Mouse (Mus musculus) cerebellum, adult 2 months (tissue): ENCODE measurements around the gene Baiap2l2. TPM values are rescaled to one million over a fixed set of nuclear protein-coding genes. Genes with fewer than 3 reads are reported as not detected.

ENCODE experiments used
- DNase-seq, 2 experiments: peaks; one replicate each; pipeline ENCODE4 v3.0.0; 2021
- H3K27ac ChIP-seq: fragments of 200-500 bp; 2 replicates; pipeline ENCODE4 v1.5.1; 2012; ENCODE audit warnings: low read length, control low read depth, inconsistent platforms; ENCODE audit not compliant: insufficient read depth
- H3K27me3 ChIP-seq: fragments of 200-500 bp; 2 replicates; pipeline ENCODE4 v1.6.1; 2012; ENCODE audit warnings: inconsistent platforms, mild to moderate bottlenecking, low read length, moderate library complexity; ENCODE audit not compliant: control insufficient read depth, insufficient read depth
- H3K4me1 ChIP-seq: fragments of 200-500 bp; 2 replicates; pipeline ENCODE4 v1.6.1; 2011; ENCODE audit warnings: low read length; ENCODE audit not compliant: control insufficient read depth, insufficient read depth
- H3K4me3 ChIP-seq: fragments of 200-500 bp; replicated peaks from 2 replicates; pipeline ENCODE3; 2011; ENCODE audit warnings: mild to moderate bottlenecking, low read depth, low read length, control low read depth; ENCODE audit not compliant: insufficient read depth
- CTCF ChIP-seq: fragments of 200-500 bp; IDR thresholded peaks from 2 replicates; pipeline ENCODE4 v1.5.1; 2011; ENCODE audit warnings: low read depth, mild to moderate bottlenecking, control low read depth, low read length, moderate library complexity, borderline replicate concordance; ENCODE audit not compliant: insufficient read depth
- POLR2A ChIP-seq: fragments of 200-500 bp; IDR thresholded peaks from 2 replicates; pipeline ENCODE4 v1.6.1; 2011; ENCODE audit warnings: low read length, control low read depth, borderline replicate concordance; ENCODE audit not compliant: insufficient read depth
- WGBS: fragments of 180-500 bp; shearing (Covaris S2); methylation state at CpG from one replicate; pipeline ENCODE4 v1.1.7; 2018; 5-methylcytosine and 5-hydroxymethylcytosine counted together
- polyA plus RNA-seq: library from polyadenylated mRNA; depleted of rRNA; stranded (reverse); fragments of >200 nt; gene quantifications from 2 replicates; pipeline ENCODE4 v1.2.3, GENCODE M21; 2012

Baiap2l2 gene
- polyA plus RNA-seq, 1 experiment, result 0.21 TPM

- Histone ChIP-seq H3K4me1 (0 out of 2 replicates have a peak, but pooled peaks cover 3% of the 10 kb centered on the region), H3K27ac (no peak overlapping the region), H3K4me3 (no peak overlapping the region), H3K27me3 (no peaks in the 10 kb centered on the region)
- TF ChIP-seq POLR2A, result no peak
- TF ChIP-seq CTCF, result no peak
- DNase-seq, result no peak
- WGBS, result 87% methylated on average over 5 of the region's 5 CpGs
These were observed 36.4 kb upstream of the Baiap2l2 start for GRCm38 (mm10) chr15:79321733-79322190.

- Histone ChIP-seq H3K27me3 (no peaks in the 10 kb centered on the region), H3K4me1 (no peaks in the 10 kb centered on the region), H3K27ac (no peak overlapping the region), H3K4me3 (no peak overlapping the region)
- no peak for TF ChIP-seq POLR2A
- TF ChIP-seq CTCF, result no peak
- WGBS, result 71% methylated on average over 8 of the region's 8 CpGs
- no peak for DNase-seq
These were observed 28.6 kb upstream of the Baiap2l2 start for GRCm38 (mm10) chr15:79313848-79314369.

- WGBS, result 49% methylated on average over 4 of the region's 4 CpGs
- Histone ChIP-seq H3K4me3 (no peak overlapping the region), H3K4me1 (no peaks in the 10 kb centered on the region), H3K27ac (no peak overlapping the region), H3K27me3 (no peaks in the 10 kb centered on the region)
- TF ChIP-seq CTCF (no peak), POLR2A (no peak)
- peak in 1 of 2 experiments; percentile 24 for DNase-seq
These were observed 22.5 kb upstream of the Baiap2l2 start for GRCm38 (mm10) chr15:79307861-79308260.

- H3K27me3 ChIP-seq, result no peaks in the 10 kb centered on the region
- WGBS, result 67% methylated on average over 23 of the region's 23 CpGs
- H3K27ac ChIP-seq, result no peak overlapping the region
- no peaks in the 10 kb centered on the region for H3K4me1 ChIP-seq
- DNase-seq, result no peak
- H3K4me3 ChIP-seq, result no peak overlapping the region
- TF ChIP-seq CTCF (no peak), POLR2A (no peak)
These were observed 20.8 kb upstream of the Baiap2l2 start for GRCm38 (mm10) chr15:79306043-79306637.

- H3K4me3 ChIP-seq, result no peak overlapping the region
- WGBS, result 46% methylated on average over 4 of the region's 5 CpGs
- TF ChIP-seq POLR2A (no peak), CTCF (no peak)
These were observed 19.5 kb upstream of the Baiap2l2 start for GRCm38 (mm10) chr15:79304832-79305231.

GRCm38 (mm10) chr15:79303725-79304124, 18.4 kb upstream of the Baiap2l2 start:
- H3K4me3 ChIP-seq, result no peak overlapping the region
- DNase-seq, result no peak
- no peak for TF ChIP-seq CTCF
- WGBS, result 94% methylated on average over 8 of the region's 8 CpGs
- H3K27me3 ChIP-seq, result no peaks in the 10 kb centered on the region
- no peak overlapping the region for H3K27ac ChIP-seq
- H3K4me1 ChIP-seq, result no peaks in the 10 kb centered on the region

More at GRCm38 (mm10) chr15:79304832-79305231, 19.5 kb upstream of the Baiap2l2 start:
- DNase-seq, result no peak
- Histone ChIP-seq H3K27ac (no peak overlapping the region), H3K4me1 (no peaks in the 10 kb centered on the region), H3K27me3 (no peaks in the 10 kb centered on the region)

- H3K4me1 ChIP-seq, result no peaks in the 10 kb centered on the region
- H3K27ac ChIP-seq, result no peak overlapping the region
- WGBS, result 84% methylated on average over 2 of the region's 2 CpGs
- H3K27me3 ChIP-seq, result no peaks in the 10 kb centered on the region
- DNase-seq, result no peak
- H3K4me3 ChIP-seq, result no peak overlapping the region
- TF ChIP-seq POLR2A (no peak), CTCF (no peak)
These were observed 14.3 kb upstream of the Baiap2l2 start for GRCm38 (mm10) chr15:79299563-79300155.

GRCm38 (mm10) chr15:79298553-79298952, 13.2 kb upstream of the Baiap2l2 start:
- WGBS, result 88% methylated on average over 6 of the region's 6 CpGs
- DNase-seq, result no peak

More at GRCm38 (mm10) chr15:79298553-79298952, 13.2 kb upstream of the Baiap2l2 start:
- Histone ChIP-seq H3K27ac (no peak overlapping the region), H3K27me3 (no peaks in the 10 kb centered on the region), H3K4me1 (no peaks in the 10 kb centered on the region), H3K4me3 (no peak overlapping the region)
- no peak for TF ChIP-seq POLR2A
- no peak for TF ChIP-seq CTCF
